Mouse (Mus musculus) cerebellum, adult 11 months (tissue): ENCODE results near the gene Olfr1493-ps1.
A peak's percentile ranks its signal among the peaks of the same experiment; 100 is the strongest.

Experiments used
- DNase-seq: peaks from one replicate; pipeline ENCODE4 v3.0.0; 2022

The Olfr1493-ps1 gene

GRCm38 (mm10) chr19:13722978-13723377 is at the start of gene Olfr1493-ps1:
TSS of gene Olfr1493-ps1 (plus strand) at chr19:13723278.
- DNase-seq, result no peak

- DNase-seq, result no peak
Observed at GRCm38 (mm10) chr19:13696968-13697367, 26.1 kb upstream of the Olfr1493-ps1 start, which contains the start of gene Olfr1491. TSS of gene Olfr1491 (plus strand) at chr19:13697268.

GRCm38 (mm10) chr19:13739428-13739827 is 16.4 kb downstream of the Olfr1493-ps1 start, which contains the start of gene Olfr1494:
TSS of gene Olfr1494 (plus strand) at chr19:13739728.
- no peak for DNase-seq

- peak; percentile 20 for DNase-seq
Observed at GRCm38 (mm10) chr19:13749366-13749765, 26.3 kb downstream of the Olfr1493-ps1 start.

GRCm38 (mm10) chr19:13764306-13764705 is 41.2 kb downstream of the Olfr1493-ps1 start, which contains the start of gene Olfr1495:
TSS of gene Olfr1495 (plus strand) at chr19:13764606.
- DNase-seq, result no peak

- peak; percentile 16 for DNase-seq
Observed at GRCm38 (mm10) chr19:13768565-13769276, 45.6 kb downstream of the Olfr1493-ps1 start.

- no peak for DNase-seq
Observed at GRCm38 (mm10) chr19:13777578-13777977, 54.5 kb downstream of the Olfr1493-ps1 start, which contains the start of gene Olfr1496. TSS of gene Olfr1496 (plus strand) at chr19:13777878.
